Mouse (Mus musculus) erythroblast, adult 5-6 weeks (primary cell): ENCODE measurements around the gene Fzd2. TPM values are rescaled to one million over a fixed set of nuclear protein-coding genes. Genes with fewer than 3 reads are reported as not detected.

Experiments used
- ATAC-seq: replicated peaks from 2 replicates; pipeline ENCODE4 v1.8.0; 2016; ENCODE audit warnings: moderate number of reproducible peaks, mild to moderate bottlenecking, moderate TSS enrichment, inconsistent platforms; ENCODE audit not compliant: poor library complexity, low FRiP score, severe bottlenecking
- total RNA-seq, 2 experiments: library from RNA; stranded (forward) in 1 of 2; stranded (reverse) in 1 of 2; fragments of 150-400 nt in 1 of 2; fragments of 200-764, 138-1000 nt in 1 of 2; gene quantifications; 2 replicates each; pipeline versions ENCODE4 v1.2.3 to v1.2.4; 2015 to 2017; ENCODE audit warnings: low replicate concordance in 2 of 2

Fzd2 gene
- total RNA-seq, 2 experiments from 2014 or later, result not detected

DNA sequence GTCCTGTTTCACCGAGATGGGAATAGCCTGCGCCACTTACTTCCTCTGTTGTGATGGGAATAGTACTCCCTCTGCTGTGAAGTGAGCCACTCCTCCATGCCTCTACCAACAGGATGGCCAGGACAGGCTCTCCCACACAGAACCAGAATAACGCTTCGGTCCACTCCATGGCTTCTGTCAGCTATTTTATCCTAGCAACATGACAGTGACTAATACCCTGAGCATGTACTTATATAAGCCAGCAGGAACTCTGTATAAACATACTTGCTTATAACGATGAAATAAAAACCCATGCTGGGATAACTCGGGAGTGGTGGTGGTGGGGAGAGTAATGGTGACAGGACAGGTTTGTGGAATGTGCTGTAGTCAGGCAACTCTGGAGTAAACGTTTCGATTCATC, 51.7 kb downstream of the Fzd2 start:
- no peak for ATAC-seq

DNA sequence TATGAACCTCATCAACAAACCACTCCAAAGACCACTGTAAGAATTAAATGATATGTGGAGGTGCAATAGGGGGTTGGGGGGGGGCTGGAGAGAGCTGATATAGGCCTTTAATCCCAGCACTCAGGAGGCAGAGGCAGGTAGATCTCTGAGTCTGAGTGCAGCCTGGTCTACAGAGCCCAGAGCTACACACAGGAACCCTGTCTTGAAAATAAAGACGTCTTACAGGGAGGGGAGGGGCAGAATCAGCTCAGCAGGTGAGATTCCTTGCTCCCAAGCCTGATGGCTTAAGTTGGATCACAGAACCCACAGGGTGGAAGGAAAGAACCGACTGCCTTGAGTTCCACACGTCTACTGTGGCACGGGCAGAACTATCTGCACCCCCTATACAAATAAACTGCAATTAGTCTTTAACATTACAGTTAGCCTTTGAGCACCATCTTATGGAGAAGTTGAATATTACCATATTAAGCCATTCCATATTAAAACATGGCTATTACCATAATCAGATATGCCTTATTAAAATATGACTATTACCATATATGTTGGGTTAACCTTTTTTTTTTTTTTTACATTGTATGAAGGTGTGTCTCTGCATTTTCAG, 52.2 kb downstream of the Fzd2 start:
- no peak for ATAC-seq

DNA sequence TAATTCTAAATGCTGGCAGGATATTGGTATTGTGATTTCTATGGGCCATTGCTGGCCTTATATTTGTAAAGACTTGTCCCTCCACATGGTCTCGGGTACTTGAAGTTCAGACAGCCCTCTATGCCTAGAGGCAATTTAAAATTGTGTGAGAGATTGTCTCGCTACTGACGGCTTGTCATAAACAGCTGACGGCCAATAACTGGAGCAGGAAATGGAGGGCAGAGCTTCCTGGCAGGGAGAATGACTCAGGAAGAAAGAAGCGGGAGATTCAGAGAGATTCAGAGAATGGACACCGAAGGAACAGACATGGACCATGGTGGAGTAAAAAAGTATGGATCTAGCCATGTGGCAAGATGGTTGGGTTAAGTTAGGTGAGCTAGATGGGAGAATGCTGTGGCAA, 52.7 kb downstream of the Fzd2 start:
- ATAC-seq, result no peak

Other genes starting within 250 kb of the Fzd2 start
- gene Slc4a1, start 238.2 kb upstream of the Fzd2 start, total RNA-seq (2015; ENCODE audit: low replicate concordance), result 4,977 and 5,433 TPM in 2 replicates
- gene Slc4a1, start 238.2 kb upstream of the Fzd2 start, total RNA-seq (2017; ENCODE audit: low replicate concordance), result 6,454 and 7,565 TPM in 2 replicates
- gene Rundc3a, start 211.0 kb upstream of the Fzd2 start, total RNA-seq (2015; ENCODE audit: low replicate concordance), result 3.1 TPM in 1 of 2 replicates, not detected in the other
- gene Rundc3a, start 211.0 kb upstream of the Fzd2 start, total RNA-seq (2017; ENCODE audit: low replicate concordance), result 2.7 and 7.5 TPM in 2 replicates
- gene Slc25a39, start 196.4 kb upstream of the Fzd2 start, total RNA-seq (2015; ENCODE audit: low replicate concordance), result 461 and 462 TPM in 2 replicates
- 236 and 290 TPM in 2 replicates for gene Slc25a39, start 196.4 kb upstream of the Fzd2 start, total RNA-seq (2017; ENCODE audit: low replicate concordance)
- 85.7 and 90.1 TPM in 2 replicates for gene Grn, start 174.1 kb upstream of the Fzd2 start, total RNA-seq (2015; ENCODE audit: low replicate concordance)
- gene Grn, start 174.1 kb upstream of the Fzd2 start, total RNA-seq (2017; ENCODE audit: low replicate concordance), result 26.3 and 56.1 TPM in 2 replicates
- gene Fam171a2, start 156.7 kb upstream of the Fzd2 start, total RNA-seq (2015; ENCODE audit: low replicate concordance), result not detected in 2 replicates
- gene Fam171a2, start 156.7 kb upstream of the Fzd2 start, total RNA-seq (2017; ENCODE audit: low replicate concordance), result not detected in 2 replicates
- gene Itga2b, start 134.3 kb upstream of the Fzd2 start, total RNA-seq (2015; ENCODE audit: low replicate concordance), result 23.6 and 57.1 TPM in 2 replicates
- gene Itga2b, start 134.3 kb upstream of the Fzd2 start, total RNA-seq (2017; ENCODE audit: low replicate concordance), result 73.1 and 99.5 TPM in 2 replicates
- gene Gpatch8, start 48.0 kb upstream of the Fzd2 start, total RNA-seq (2015; ENCODE audit: low replicate concordance), result 28.6 and 32.3 TPM in 2 replicates
- gene Gpatch8, start 48.0 kb upstream of the Fzd2 start, total RNA-seq (2017; ENCODE audit: low replicate concordance), result 59.6 and 66.8 TPM in 2 replicates
- not detected in 2 replicates for gene Gm11627, start 24.9 kb upstream of the Fzd2 start, total RNA-seq (2015; ENCODE audit: low replicate concordance)
- gene Gm11627, start 24.9 kb upstream of the Fzd2 start, total RNA-seq (2017; ENCODE audit: low replicate concordance), result not detected in 2 replicates
- not detected in 2 replicates for gene Meioc, start 59.3 kb downstream of the Fzd2 start, total RNA-seq (2015; ENCODE audit: low replicate concordance)
- gene Meioc, start 59.3 kb downstream of the Fzd2 start, total RNA-seq (2017; ENCODE audit: low replicate concordance), result not detected in 2 replicates
- gene Ccdc43, start 93.4 kb downstream of the Fzd2 start, total RNA-seq (2015; ENCODE audit: low replicate concordance), result 4.4 and 8.1 TPM in 2 replicates
- gene Ccdc43, start 93.4 kb downstream of the Fzd2 start, total RNA-seq (2017; ENCODE audit: low replicate concordance), result 2.9 and 12.0 TPM in 2 replicates
- not detected in 2 replicates for gene Adam11, start 157.0 kb downstream of the Fzd2 start, total RNA-seq (2015; ENCODE audit: low replicate concordance)
- gene Adam11, start 157.0 kb downstream of the Fzd2 start, total RNA-seq (2017; ENCODE audit: low replicate concordance), result not detected in 2 replicates
- gene Gjc1, start 215.3 kb downstream of the Fzd2 start, total RNA-seq (2015; ENCODE audit: low replicate concordance), result not detected in 2 replicates
- gene Gjc1, start 215.3 kb downstream of the Fzd2 start, total RNA-seq (2017; ENCODE audit: low replicate concordance), result 0.09 TPM in 1 of 2 replicates, not detected in the other
- not detected in 2 replicates for gene Higd1b, start 231.5 kb downstream of the Fzd2 start, total RNA-seq (2015; ENCODE audit: low replicate concordance)
- not detected in 2 replicates for gene Higd1b, start 231.5 kb downstream of the Fzd2 start, total RNA-seq (2017; ENCODE audit: low replicate concordance)